Mouse (Mus musculus) ES-Bruce4 (cell line): Measurements from ENCODE around the gene Cacna1a.

Experiments used
- CTCF ChIP-seq: IDR thresholded peaks from one replicate; pipeline ENCODE4 v1.8.1; 2011; ENCODE audit warnings: low read depth, low read length
- POLR2A ChIP-seq: IDR thresholded peaks from one replicate; pipeline ENCODE4 v1.8.1; 2011; ENCODE audit warnings: low read length; ENCODE audit not compliant: insufficient read depth

DNA sequence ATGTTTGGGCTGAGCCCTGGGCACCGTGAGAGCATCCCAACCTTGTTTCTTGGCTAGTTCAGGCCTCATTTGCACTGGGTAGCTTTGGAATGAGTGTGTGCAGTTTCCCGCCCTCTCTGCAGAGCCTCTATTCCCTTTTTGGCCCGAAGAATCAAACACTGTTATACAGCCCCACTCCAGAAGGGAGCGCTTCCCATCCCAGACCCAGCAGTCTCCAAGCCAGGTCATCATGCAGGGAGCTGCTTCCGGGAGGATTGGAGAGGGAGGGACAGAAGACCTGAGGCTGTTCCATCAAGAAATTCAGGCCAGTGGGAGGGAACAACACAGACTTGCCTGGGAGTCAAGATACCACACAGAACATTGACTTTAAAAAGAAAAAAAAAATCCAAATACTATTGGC, 29.6 kb downstream of the Cacna1a start:
- TF ChIP-seq CTCF (no peak), POLR2A (no peak)
